Mouse (Mus musculus) megakaryocyte-erythroid progenitor cell, adult 5 weeks (primary cell): ENCODE measurements around the gene Gm21834. TPM values are rescaled to one million over a fixed set of nuclear protein-coding genes. Genes with fewer than 3 reads are reported as not detected.

Source experiments
- polyA plus RNA-seq: library from polyadenylated mRNA; stranded (reverse); fragments of >175 nt; gene quantifications from 2 replicates; pipeline ENCODE4 v1.2.3, GENCODE M21; 2012

The Gm21834 gene
- polyA plus RNA-seq, result not detected in 2 replicates

GRCm38 (mm10) chr17:57742119-57742518 lies at the start of gene Gm21834:
TSS of gene Gm21834 (minus strand) at chr17:57742219.

GRCm38 (mm10) chr17:57768622-57769610 lies 26.9 kb upstream of the Gm21834 start, which contains the start of gene Cntnap5c:
TSS of gene Cntnap5c (plus strand) at chr17:57769570.

Other genes starting within 250 kb of the Gm21834 start
- gene Vmn2r120, start 196.7 kb downstream of the Gm21834 start, polyA plus RNA-seq, result 0.01 TPM in 2 replicates
- not detected in 2 replicates for gene Cntnap5c, start 27.4 kb upstream of the Gm21834 start, polyA plus RNA-seq